Mouse (Mus musculus): Measurements from ENCODE around the gene Prdm2. TPM values are rescaled to one million over a fixed set of nuclear protein-coding genes. Genes with fewer than 3 reads are reported as not detected.

Prdm2 gene
- polyA plus RNA-seq, 1 experiment, result 26.5 TPM

DNA sequence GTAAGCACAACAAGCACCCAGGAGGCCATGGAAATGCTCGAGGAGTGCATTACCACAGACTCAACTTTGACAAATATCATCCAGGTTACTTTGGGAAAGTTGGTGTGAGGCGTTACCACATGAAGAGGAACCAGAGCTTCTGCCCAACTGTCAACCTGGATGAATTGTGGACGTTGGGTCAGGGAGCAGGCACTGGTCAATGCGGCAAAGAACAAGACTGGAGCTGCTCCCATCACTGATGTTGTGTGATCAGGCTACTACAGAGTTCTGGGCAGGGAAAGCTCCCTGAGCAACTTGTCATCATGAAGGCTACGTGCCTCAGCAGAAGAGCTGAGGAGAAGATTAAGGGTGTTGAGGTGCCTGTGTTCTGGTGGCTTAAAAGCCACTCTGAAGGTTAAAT, 60.2 kb downstream of the Prdm2 start:
- Histone ChIP-seq H3K4me3 (ENCODE audit: control insufficient read depth, insufficient read depth, low read length) (no peak overlapping the region), H3K4me1 (replicated peaks; ENCODE audit: control insufficient read depth, insufficient read depth, low read length) (peaks cover 3% of the 10 kb centered on the region; the same call in 1 of the 2 replicates), H3K36me3 (ENCODE audit: control insufficient read depth, insufficient read depth, low read length) (no peaks in the 10 kb centered on the region), H3K27me3 (ENCODE audit: control insufficient read depth, insufficient read depth, low read length) (no peaks in the 10 kb centered on the region), H3K27ac (ENCODE audit: control insufficient read depth, insufficient read depth, low read length) (no peak overlapping the region)
- TF ChIP-seq CTCF (IDR thresholded peaks at IDR 0.05; ENCODE audit: borderline replicate concordance, control insufficient read depth, extremely low read depth, insufficient read depth, low read length, poor library complexity) (no peak), POLR2A (IDR thresholded peaks at IDR 0.05; ENCODE audit: control insufficient read depth, extremely low read depth, insufficient read depth, low read length, poor library complexity) (no peak)
- WGBS, result 88% methylated on average over 5 of the region's 5 CpGs
- no peak for DNase-seq

- peak; percentile 23 for DNase-seq
Measured at GRCm38 (mm10) chr4:143151267-143151666, 61.5 kb downstream of the Prdm2 start.

GRCm38 (mm10) chr4:143147666-143148065, 65.1 kb downstream of the Prdm2 start:
- no peaks in the 10 kb centered on the region for H3K36me3 ChIP-seq (ENCODE audit: control insufficient read depth, insufficient read depth, low read length)
- no peaks in the 10 kb centered on the region for H3K4me1 ChIP-seq (replicated peaks; ENCODE audit: control insufficient read depth, insufficient read depth, low read length)
- no peak overlapping the region for H3K4me3 ChIP-seq (ENCODE audit: control insufficient read depth, insufficient read depth, low read length)
- TF ChIP-seq CTCF (IDR thresholded peaks at IDR 0.05; ENCODE audit: borderline replicate concordance, control insufficient read depth, extremely low read depth, insufficient read depth, low read length, poor library complexity) (no peak), POLR2A (IDR thresholded peaks at IDR 0.05; ENCODE audit: control insufficient read depth, extremely low read depth, insufficient read depth, low read length, poor library complexity) (no peak)
- H3K27me3 ChIP-seq (ENCODE audit: control insufficient read depth, insufficient read depth, low read length), result no peaks in the 10 kb centered on the region
- WGBS, result 80% methylated on average over 3 of the region's 3 CpGs
- DNase-seq, result no peak
- H3K27ac ChIP-seq (ENCODE audit: control insufficient read depth, insufficient read depth, low read length), result no peak overlapping the region

More at GRCm38 (mm10) chr4:143151267-143151666, 61.5 kb downstream of the Prdm2 start:
- TF ChIP-seq POLR2A (IDR thresholded peaks at IDR 0.05; ENCODE audit: control insufficient read depth, extremely low read depth, insufficient read depth, low read length, poor library complexity) (no peak), CTCF (IDR thresholded peaks at IDR 0.05; ENCODE audit: borderline replicate concordance, control insufficient read depth, extremely low read depth, insufficient read depth, low read length, poor library complexity) (no peak)
- no peak overlapping the region for H3K27ac ChIP-seq (ENCODE audit: control insufficient read depth, insufficient read depth, low read length)
- no peaks in the 10 kb centered on the region for H3K36me3 ChIP-seq (ENCODE audit: control insufficient read depth, insufficient read depth, low read length)
- no peaks in the 10 kb centered on the region for H3K27me3 ChIP-seq (ENCODE audit: control insufficient read depth, insufficient read depth, low read length)
- 88% methylated on average over 1 of the region's 1 CpGs for WGBS
- H3K4me1 ChIP-seq (replicated peaks; ENCODE audit: control insufficient read depth, insufficient read depth, low read length), result 0 out of 2 replicates have a peak, but pooled peaks cover 3% of the 10 kb centered on the region
- no peak overlapping the region for H3K4me3 ChIP-seq (ENCODE audit: control insufficient read depth, insufficient read depth, low read length)

DNA sequence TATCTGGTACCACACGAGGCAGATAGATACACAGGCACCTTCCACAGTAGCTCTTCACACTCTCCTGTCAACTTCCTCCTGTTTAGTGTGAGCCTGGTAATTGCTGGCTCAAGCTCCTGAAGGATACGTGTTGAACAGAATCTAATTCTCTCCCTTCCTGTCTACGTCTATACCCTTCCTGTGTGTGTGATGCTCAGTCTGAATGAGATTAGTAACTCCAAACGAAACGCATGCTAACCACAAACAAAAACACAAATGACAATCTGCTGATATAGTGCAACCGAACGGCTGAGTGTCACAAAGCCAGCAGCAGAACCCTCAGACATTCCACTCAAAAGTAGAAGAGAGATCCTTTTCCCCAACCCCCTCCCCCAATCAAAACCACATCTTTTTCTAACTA, 69.2 kb downstream of the Prdm2 start:
- WGBS, result 8% methylated on average over 7 of the region's 7 CpGs
- DNase-seq, result no peak

DNA sequence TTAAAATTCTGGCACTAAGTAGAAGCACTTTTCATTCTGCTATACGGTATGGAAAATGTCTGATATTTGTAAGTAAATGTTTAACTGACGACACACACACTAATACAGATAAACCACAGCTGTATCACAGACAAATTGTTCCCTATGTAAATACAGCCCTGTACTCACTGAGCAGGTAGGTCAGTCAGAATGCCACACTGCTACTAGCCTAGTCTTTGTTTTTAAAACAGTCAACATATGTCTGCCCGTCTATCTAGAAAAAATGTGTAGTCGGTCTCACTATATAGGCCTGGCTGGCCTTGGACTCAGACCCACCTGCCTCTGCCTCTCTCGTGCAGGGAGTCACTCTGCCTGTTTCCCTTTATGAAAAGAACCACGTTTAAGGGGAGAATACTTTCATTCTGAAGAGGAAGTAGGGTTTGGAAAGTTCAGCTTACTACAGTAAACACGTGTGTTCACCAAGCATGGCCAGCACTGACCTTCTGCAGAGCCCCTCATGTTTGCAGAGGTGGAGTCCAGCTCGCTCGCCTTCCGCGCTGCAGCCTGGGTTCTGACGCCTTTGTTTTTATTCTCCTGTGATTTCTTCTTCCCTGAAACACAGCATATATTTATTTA, 71.0 kb downstream of the Prdm2 start:
- H3K4me1 ChIP-seq (replicated peaks; ENCODE audit: control insufficient read depth, insufficient read depth, low read length), result 0 out of 2 replicates have a peak, but pooled peaks cover 4% of the 10 kb centered on the region
- DNase-seq, result no peak
- H3K27ac ChIP-seq (ENCODE audit: control insufficient read depth, insufficient read depth, low read length), result no peak overlapping the region
- TF ChIP-seq POLR2A (IDR thresholded peaks at IDR 0.05; ENCODE audit: control insufficient read depth, extremely low read depth, insufficient read depth, low read length, poor library complexity) (no peak), CTCF (IDR thresholded peaks at IDR 0.05; ENCODE audit: borderline replicate concordance, control insufficient read depth, extremely low read depth, insufficient read depth, low read length, poor library complexity) (no peak)
- WGBS, result 56% methylated on average over 12 of the region's 12 CpGs
- no peaks in the 10 kb centered on the region for H3K27me3 ChIP-seq (ENCODE audit: control insufficient read depth, insufficient read depth, low read length)
- no peak overlapping the region for H3K4me3 ChIP-seq (ENCODE audit: control insufficient read depth, insufficient read depth, low read length)
- peaks cover 21% of the 10 kb centered on the region for H3K36me3 ChIP-seq (ENCODE audit: control insufficient read depth, insufficient read depth, low read length)

More for the DNA sequence above, 69.2 kb downstream of the Prdm2 start:
- no peak overlapping the region for H3K27ac ChIP-seq (ENCODE audit: control insufficient read depth, insufficient read depth, low read length)
- no peak for TF ChIP-seq CTCF (IDR thresholded peaks at IDR 0.05; ENCODE audit: borderline replicate concordance, control insufficient read depth, extremely low read depth, insufficient read depth, low read length, poor library complexity)
- TF ChIP-seq POLR2A (IDR thresholded peaks at IDR 0.05; ENCODE audit: control insufficient read depth, extremely low read depth, insufficient read depth, low read length, poor library complexity), result no peak
- 0 out of 2 replicates have a peak, but pooled peaks cover 4% of the 10 kb centered on the region for H3K4me1 ChIP-seq (replicated peaks; ENCODE audit: control insufficient read depth, insufficient read depth, low read length)
- no peak overlapping the region for H3K4me3 ChIP-seq (ENCODE audit: control insufficient read depth, insufficient read depth, low read length)
- peaks cover 21% of the 10 kb centered on the region for H3K36me3 ChIP-seq (ENCODE audit: control insufficient read depth, insufficient read depth, low read length)
- no peaks in the 10 kb centered on the region for H3K27me3 ChIP-seq (ENCODE audit: control insufficient read depth, insufficient read depth, low read length)

DNA sequence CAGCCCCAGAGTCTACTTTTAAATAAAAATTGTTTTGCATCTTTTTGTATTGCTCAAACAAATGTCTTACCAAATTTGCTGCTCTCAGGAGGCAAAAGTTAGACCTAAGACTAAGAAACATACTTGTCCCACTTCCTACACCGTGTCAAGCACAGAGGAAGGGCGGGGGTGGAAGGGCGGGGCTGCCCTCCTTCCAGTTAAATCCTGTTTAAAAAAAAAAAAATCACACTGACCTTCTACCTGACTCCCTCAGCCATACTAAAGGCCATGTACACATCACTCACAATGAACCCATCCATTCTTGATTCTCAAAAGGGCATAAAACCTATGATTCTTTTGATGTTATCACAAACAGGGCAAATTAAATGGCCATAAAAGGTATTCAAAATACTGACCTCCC, 71.9 kb downstream of the Prdm2 start:
- H3K27me3 ChIP-seq (ENCODE audit: control insufficient read depth, insufficient read depth, low read length), result no peaks in the 10 kb centered on the region
- H3K4me1 ChIP-seq (replicated peaks; ENCODE audit: control insufficient read depth, insufficient read depth, low read length), result 0 out of 2 replicates have a peak, but pooled peaks cover 4% of the 10 kb centered on the region
- WGBS, result 81% methylated on average over 3 of the region's 3 CpGs
- DNase-seq, result no peak
- H3K4me3 ChIP-seq (ENCODE audit: control insufficient read depth, insufficient read depth, low read length), result no peak overlapping the region
- H3K36me3 ChIP-seq (ENCODE audit: control insufficient read depth, insufficient read depth, low read length), result peaks cover 26% of the 10 kb centered on the region
- TF ChIP-seq CTCF (IDR thresholded peaks at IDR 0.05; ENCODE audit: borderline replicate concordance, control insufficient read depth, extremely low read depth, insufficient read depth, low read length, poor library complexity) (no peak), POLR2A (IDR thresholded peaks at IDR 0.05; ENCODE audit: control insufficient read depth, extremely low read depth, insufficient read depth, low read length, poor library complexity) (no peak)
- no peak overlapping the region for H3K27ac ChIP-seq (ENCODE audit: control insufficient read depth, insufficient read depth, low read length)
